Mouse (Mus musculus): ENCODE measurements around the gene Cc2d2a. TPM values are rescaled to one million over a fixed set of nuclear protein-coding genes. Genes with fewer than 3 reads are reported as not detected.
A peak's percentile ranks its signal among the peaks of the same experiment; 100 is the strongest.

Cc2d2a gene
- polyA plus RNA-seq, 1 experiment, result 0.73 TPM

GRCm38 (mm10) chr5:43778583-43778982 is 116.4 kb downstream of the Cc2d2a start:
- 89% methylated on average over 3 of the region's 3 CpGs for WGBS
- no peak overlapping the region for H3K27ac ChIP-seq (ENCODE audit: control insufficient read depth, insufficient read depth, low read length)
- no peaks in the 10 kb centered on the region for H3K27me3 ChIP-seq (ENCODE audit: control insufficient read depth, insufficient read depth, low read length)
- H3K4me1 ChIP-seq (replicated peaks; ENCODE audit: control insufficient read depth, insufficient read depth, low read length), result peaks cover 5% of the 10 kb centered on the region
- DNase-seq, result no peak
- no peak overlapping the region for H3K4me3 ChIP-seq (ENCODE audit: control insufficient read depth, insufficient read depth, low read length)
- TF ChIP-seq POLR2A (IDR thresholded peaks at IDR 0.05; ENCODE audit: control insufficient read depth, extremely low read depth, insufficient read depth, low read length, poor library complexity) (no peak), CTCF (IDR thresholded peaks at IDR 0.05; ENCODE audit: borderline replicate concordance, control insufficient read depth, extremely low read depth, insufficient read depth, low read length, poor library complexity) (no peak)
- H3K36me3 ChIP-seq (ENCODE audit: control insufficient read depth, insufficient read depth, low read length), result no peaks in the 10 kb centered on the region

GRCm38 (mm10) chr5:43781423-43781976 is 119.4 kb downstream of the Cc2d2a start:
- DNase-seq, result peak; percentile 42
- Histone ChIP-seq H3K36me3 (ENCODE audit: control insufficient read depth, insufficient read depth, low read length) (no peaks in the 10 kb centered on the region), H3K4me1 (replicated peaks; ENCODE audit: control insufficient read depth, insufficient read depth, low read length) (peaks cover 5% of the 10 kb centered on the region), H3K27ac (ENCODE audit: control insufficient read depth, insufficient read depth, low read length) (no peak overlapping the region), H3K27me3 (ENCODE audit: control insufficient read depth, insufficient read depth, low read length) (no peaks in the 10 kb centered on the region), H3K4me3 (ENCODE audit: control insufficient read depth, insufficient read depth, low read length) (peak overlapping the region; percentile 90)
- under 1% methylated on average over 59 of the region's 61 CpGs for WGBS
- TF ChIP-seq POLR2A (IDR thresholded peaks at IDR 0.05; ENCODE audit: control insufficient read depth, extremely low read depth, insufficient read depth, low read length, poor library complexity) (no peak), CTCF (IDR thresholded peaks at IDR 0.05; ENCODE audit: borderline replicate concordance, control insufficient read depth, extremely low read depth, insufficient read depth, low read length, poor library complexity) (no peak)

- peak; percentile 77 for DNase-seq
Observed at GRCm38 (mm10) chr5:43781977-43782930, 120.1 kb downstream of the Cc2d2a start.

GRCm38 (mm10) chr5:43783996-43784395 is 121.8 kb downstream of the Cc2d2a start:
- H3K4me1 ChIP-seq (replicated peaks; ENCODE audit: control insufficient read depth, insufficient read depth, low read length), result peaks cover 5% of the 10 kb centered on the region
- no peaks in the 10 kb centered on the region for H3K36me3 ChIP-seq (ENCODE audit: control insufficient read depth, insufficient read depth, low read length)
- no peak overlapping the region for H3K4me3 ChIP-seq (ENCODE audit: control insufficient read depth, insufficient read depth, low read length)
- no peak overlapping the region for H3K27ac ChIP-seq (ENCODE audit: control insufficient read depth, insufficient read depth, low read length)
- H3K27me3 ChIP-seq (ENCODE audit: control insufficient read depth, insufficient read depth, low read length), result no peaks in the 10 kb centered on the region
- no peak for TF ChIP-seq CTCF (IDR thresholded peaks at IDR 0.05; ENCODE audit: borderline replicate concordance, control insufficient read depth, extremely low read depth, insufficient read depth, low read length, poor library complexity)
- TF ChIP-seq POLR2A (IDR thresholded peaks at IDR 0.05; ENCODE audit: control insufficient read depth, extremely low read depth, insufficient read depth, low read length, poor library complexity), result no peak
- WGBS, result 94% methylated on average over 2 of the region's 2 CpGs
- no peak for DNase-seq

More at GRCm38 (mm10) chr5:43781977-43782930, 120.1 kb downstream of the Cc2d2a start:
- no peaks in the 10 kb centered on the region for H3K27me3 ChIP-seq (ENCODE audit: control insufficient read depth, insufficient read depth, low read length)
- TF ChIP-seq CTCF (IDR thresholded peaks at IDR 0.05; ENCODE audit: borderline replicate concordance, control insufficient read depth, extremely low read depth, insufficient read depth, low read length, poor library complexity) (no peak), POLR2A (IDR thresholded peaks at IDR 0.05; ENCODE audit: control insufficient read depth, extremely low read depth, insufficient read depth, low read length, poor library complexity) (peak; percentile 92; the same call in 1 of the 2 replicates)
- H3K4me1 ChIP-seq (replicated peaks; ENCODE audit: control insufficient read depth, insufficient read depth, low read length), result peaks cover 5% of the 10 kb centered on the region
- peak overlapping the region; percentile 55; the same call in 1 of the 2 replicates for H3K27ac ChIP-seq (ENCODE audit: control insufficient read depth, insufficient read depth, low read length)
- no peaks in the 10 kb centered on the region for H3K36me3 ChIP-seq (ENCODE audit: control insufficient read depth, insufficient read depth, low read length)
- WGBS, result 5% methylated on average over 82 of the region's 82 CpGs
- H3K4me3 ChIP-seq (ENCODE audit: control insufficient read depth, insufficient read depth, low read length), result peak overlapping the region; percentile 90

GRCm38 (mm10) chr5:43786607-43787006 is 124.5 kb downstream of the Cc2d2a start:
- no peaks in the 10 kb centered on the region for H3K27me3 ChIP-seq (ENCODE audit: control insufficient read depth, insufficient read depth, low read length)
- 80% methylated on average over 4 of the region's 4 CpGs for WGBS
- H3K4me1 ChIP-seq (replicated peaks; ENCODE audit: control insufficient read depth, insufficient read depth, low read length), result peaks cover 5% of the 10 kb centered on the region
- TF ChIP-seq CTCF (IDR thresholded peaks at IDR 0.05; ENCODE audit: borderline replicate concordance, control insufficient read depth, extremely low read depth, insufficient read depth, low read length, poor library complexity) (no peak), POLR2A (IDR thresholded peaks at IDR 0.05; ENCODE audit: control insufficient read depth, extremely low read depth, insufficient read depth, low read length, poor library complexity) (no peak)
- no peak overlapping the region for H3K27ac ChIP-seq (ENCODE audit: control insufficient read depth, insufficient read depth, low read length)
- no peaks in the 10 kb centered on the region for H3K36me3 ChIP-seq (ENCODE audit: control insufficient read depth, insufficient read depth, low read length)
- no peak overlapping the region for H3K4me3 ChIP-seq (ENCODE audit: control insufficient read depth, insufficient read depth, low read length)
- no peak for DNase-seq

GRCm38 (mm10) chr5:43787976-43788752 is 126.0 kb downstream of the Cc2d2a start:
- DNase-seq, result no peak
- Histone ChIP-seq H3K27me3 (ENCODE audit: control insufficient read depth, insufficient read depth, low read length) (no peaks in the 10 kb centered on the region), H3K4me1 (replicated peaks; ENCODE audit: control insufficient read depth, insufficient read depth, low read length) (no peaks in the 10 kb centered on the region), H3K27ac (ENCODE audit: control insufficient read depth, insufficient read depth, low read length) (no peak overlapping the region), H3K36me3 (ENCODE audit: control insufficient read depth, insufficient read depth, low read length) (no peaks in the 10 kb centered on the region), H3K4me3 (ENCODE audit: control insufficient read depth, insufficient read depth, low read length) (no peak overlapping the region)
- WGBS, result 95% methylated on average over 9 of the region's 9 CpGs
- no peak for TF ChIP-seq POLR2A (IDR thresholded peaks at IDR 0.05; ENCODE audit: control insufficient read depth, extremely low read depth, insufficient read depth, low read length, poor library complexity)

Other genes starting within 250 kb of the Cc2d2a start
- gene C1qtnf7, start 146.8 kb upstream of the Cc2d2a start, polyA plus RNA-seq (2012; rRNA removed), result 0.42 and 0.96 TPM in 2 replicates
- 2.5 and 2.6 TPM in 2 replicates for gene Bst1, start 156.5 kb downstream of the Cc2d2a start, polyA plus RNA-seq (2012; rRNA removed)
- gene Fbxl5, start 159.3 kb downstream of the Cc2d2a start, polyA plus RNA-seq (2012; rRNA removed), result 23.4 and 26.7 TPM in 2 replicates
- gene Cd38, start 206.2 kb downstream of the Cc2d2a start, polyA plus RNA-seq (2012; rRNA removed), result 6.6 and 7.4 TPM in 2 replicates

Data from thymus, adult 2 months (tissue).